Mouse (Mus musculus): ENCODE results near the gene Tnfsf12.

DNA sequence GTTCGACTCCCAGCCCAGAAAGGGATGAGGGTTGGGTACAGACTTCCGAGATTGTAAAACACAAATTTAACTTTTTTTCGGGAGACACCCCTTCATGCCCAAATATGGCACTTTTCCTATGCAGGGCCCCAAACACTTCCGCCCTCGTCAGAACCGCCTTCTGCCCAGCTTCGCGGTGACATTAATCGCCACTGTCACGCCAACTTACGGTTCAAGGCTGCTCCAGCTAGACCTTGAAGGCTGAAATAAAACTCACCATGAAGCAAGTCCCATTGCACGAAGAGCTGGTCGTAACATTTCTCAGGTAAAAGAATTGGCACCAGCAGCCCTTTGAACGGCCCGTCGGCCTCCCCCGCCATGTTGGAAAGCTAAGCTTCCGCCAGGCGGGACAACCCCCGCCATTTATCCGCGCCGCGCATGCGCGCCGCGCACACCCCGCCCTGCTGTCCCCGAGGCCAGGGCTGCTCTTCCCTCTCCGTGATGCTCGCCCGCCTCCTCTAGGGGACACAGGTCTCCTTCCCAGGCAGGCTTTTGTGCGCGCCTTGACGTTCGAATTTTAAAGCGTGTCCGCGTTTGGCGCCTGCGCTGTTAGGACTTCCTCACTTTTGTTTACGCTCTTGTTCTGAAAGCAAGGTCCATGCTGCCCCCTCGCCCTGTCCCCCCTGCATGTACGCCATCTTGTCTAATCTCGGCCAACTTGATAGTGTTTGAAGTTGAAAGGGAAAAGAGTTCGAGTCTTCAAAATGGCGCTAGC is 33.3 kb downstream of the Tnfsf12 start, which contains the start of gene Mpdu1:
- peak; percentile 37; the same call in 1 of the 2 replicates for TF ChIP-seq CTCF (IDR thresholded peaks at IDR 0.05; ENCODE audit: control insufficient read depth, insufficient read depth, low read length)
- peak; percentile 92 for TF ChIP-seq POLR2A (IDR thresholded peaks at IDR 0.05; ENCODE audit: borderline replicate concordance, control insufficient read depth, low read depth, low read length)

All from bone marrow, adult 2 months (tissue).